Mouse (Mus musculus) kidney, postnatal 0 days (tissue): Measurements from ENCODE around the gene Zfp36l2. TPM values are rescaled to one million over a fixed set of nuclear protein-coding genes. Genes with fewer than 3 reads are reported as not detected.
"Not testable (repeated sequence)": the region's sequence is repeated elsewhere in the genome, so short reads cannot be mapped to it uniquely, and the experiment has no call there.

ENCODE experiments used
- ATAC-seq: fragments of 200-750 bp; cut with Nextera tagmentation; replicated peaks from 2 replicates; pipeline ENCODE4 v1.8.0; 2017; ENCODE audit warnings: low read depth, moderate number of reproducible peaks, moderate TSS enrichment, moderate library complexity; ENCODE audit not compliant: low FRiP score
- DNase-seq: peaks from one replicate; pipeline ENCODE4 v3.0.0-alpha.2; 2016; ENCODE audit warnings: low spot score
- H3K27ac ChIP-seq: fragments of 300-500 bp; sonication (generic); 2 replicates; pipeline ENCODE4 v1.5.1; 2014; ENCODE audit warnings: mild to moderate bottlenecking
- H3K27me3 ChIP-seq: fragments of 300-500 bp; sonication (generic); 2 replicates; pipeline ENCODE4 v1.6.1; 2014; ENCODE audit warnings: low read length, mixed read lengths; ENCODE audit not compliant: insufficient read depth
- H3K36me3 ChIP-seq: fragments of 300-500 bp; sonication (generic); 2 replicates; pipeline ENCODE4 v1.6.1; 2014; ENCODE audit warnings: low read length, mixed read lengths; ENCODE audit not compliant: insufficient read depth
- H3K4me1 ChIP-seq: fragments of 300-500 bp; sonication (generic); replicated peaks from 2 replicates; pipeline ENCODE4 v1.6.1; 2014; ENCODE audit warnings: antibody characterized with exemption, low read length, mixed read lengths; ENCODE audit not compliant: insufficient read depth
- H3K4me2 ChIP-seq: fragments of 300-500 bp; sonication (generic); 2 replicates; pipeline ENCODE4 v1.6.1; 2014; ENCODE audit warnings: mild to moderate bottlenecking, low read length, moderate library complexity, mixed read lengths
- H3K4me3 ChIP-seq: fragments of 300-500 bp; sonication (generic); replicated peaks from 2 replicates; pipeline ENCODE4 v1.5.1; 2014; ENCODE audit warnings: low read depth, low read length
- H3K9ac ChIP-seq: fragments of 300-500 bp; sonication (generic); 2 replicates; pipeline ENCODE4 v1.6.1; 2014; ENCODE audit warnings: low read depth, low read length
- H3K9me3 ChIP-seq: fragments of 300-500 bp; sonication (generic); replicated peaks from 2 replicates; pipeline ENCODE4 v1.6.1; 2016; ENCODE audit warnings: low read length, inconsistent platforms, mixed read lengths
- CTCF ChIP-seq: IDR thresholded peaks from 2 replicates; pipeline ENCODE4 v1.5.1; 2016; ENCODE audit warnings: antibody characterized with exemption, low read depth, mild to moderate bottlenecking, moderate library complexity
- WGBS: fragments of 180-500 bp; shearing (Covaris S2); extraction: QIAGEN DNeasy Blood & Tissue Kit; methylation state at CpG from one replicate; pipeline ENCODE4 v1.1.7; 2014; 5-methylcytosine and 5-hydroxymethylcytosine counted together
- polyA plus RNA-seq: library from polyadenylated mRNA; unstranded; fragments of >200 nt; fragmentation: Nextera tagmentation; extraction: Ambion mirVana; gene quantifications from 2 replicates; pipeline ENCODE4 v1.2.1, GENCODE M21; 2015

Gene Zfp36l2
- polyA plus RNA-seq, 1 experiment from 2014 or later, result 21.3 TPM

DNA sequence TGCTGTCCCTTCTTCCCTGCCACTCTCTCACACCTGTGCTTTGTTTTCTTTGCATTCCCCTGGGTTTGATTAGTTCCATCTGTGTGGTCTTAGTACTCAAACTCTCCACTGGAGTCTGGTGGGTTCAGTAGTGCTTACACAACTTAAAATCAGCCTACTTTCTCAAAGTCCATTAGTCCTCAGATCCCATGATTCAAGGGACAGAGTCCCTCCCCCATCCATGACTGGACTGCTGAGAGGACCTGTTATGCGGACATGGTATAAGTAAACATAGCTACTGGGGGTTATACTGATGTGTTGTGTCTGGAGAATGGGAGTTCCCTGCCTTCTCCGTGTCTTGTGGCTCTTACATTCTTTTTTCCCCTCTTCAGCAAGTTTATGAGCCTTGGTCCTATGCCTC lies 40.5 kb upstream of the Zfp36l2 start:
- Histone ChIP-seq H3K36me3 (no peaks in the 10 kb centered on the region), H3K27ac (no peak overlapping the region), H3K4me1 (peaks cover 14% of the 10 kb centered on the region; the same call in 1 of the 2 replicates), H3K9ac (no peak overlapping the region), H3K4me3 (no peak overlapping the region), H3K27me3 (no peaks in the 10 kb centered on the region), H3K9me3 (no peaks in the 10 kb centered on the region), H3K4me2 (no peak overlapping the region)
- ATAC-seq, result peak; percentile 55
- no peak for DNase-seq
- WGBS, result 57% methylated on average over 2 of the region's 2 CpGs
- TF ChIP-seq CTCF, result no peak

DNA sequence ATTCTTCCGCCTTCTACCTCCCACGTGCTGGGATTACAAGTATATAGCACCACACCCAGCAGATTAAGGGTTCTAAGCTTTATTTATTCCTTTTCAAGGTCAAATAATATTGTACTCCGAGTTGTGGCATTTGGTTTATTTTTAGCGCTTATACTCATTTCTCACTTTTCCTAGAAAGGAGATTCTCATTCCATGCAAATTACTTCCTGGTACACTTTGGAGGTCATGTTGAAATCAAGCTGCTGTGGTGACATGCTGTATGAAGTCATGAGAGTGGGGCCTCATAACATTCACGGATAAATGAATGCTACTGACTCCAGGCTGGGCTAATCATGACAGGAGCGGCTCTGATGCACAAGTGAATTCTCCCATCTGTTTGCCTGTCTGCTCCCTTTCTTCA lies 38.9 kb upstream of the Zfp36l2 start:
- no peak overlapping the region for H3K9ac ChIP-seq
- no peak for TF ChIP-seq CTCF
- WGBS, result 55% methylated on average over 6 of the region's 6 CpGs
- H3K27ac ChIP-seq, result 0 out of 2 replicates have a peak overlapping the region, but pooled peaks have one; percentile 36
- ATAC-seq, result no peak
- H3K36me3 ChIP-seq, result no peaks in the 10 kb centered on the region
- peaks cover 14% of the 10 kb centered on the region; the same call in 1 of the 2 replicates for H3K4me1 ChIP-seq
- H3K27me3 ChIP-seq, result no peaks in the 10 kb centered on the region
- DNase-seq, result peak; percentile 47
- no peak overlapping the region for H3K4me3 ChIP-seq
- H3K9me3 ChIP-seq, result no peaks in the 10 kb centered on the region
- H3K4me2 ChIP-seq, result no peak overlapping the region

DNA sequence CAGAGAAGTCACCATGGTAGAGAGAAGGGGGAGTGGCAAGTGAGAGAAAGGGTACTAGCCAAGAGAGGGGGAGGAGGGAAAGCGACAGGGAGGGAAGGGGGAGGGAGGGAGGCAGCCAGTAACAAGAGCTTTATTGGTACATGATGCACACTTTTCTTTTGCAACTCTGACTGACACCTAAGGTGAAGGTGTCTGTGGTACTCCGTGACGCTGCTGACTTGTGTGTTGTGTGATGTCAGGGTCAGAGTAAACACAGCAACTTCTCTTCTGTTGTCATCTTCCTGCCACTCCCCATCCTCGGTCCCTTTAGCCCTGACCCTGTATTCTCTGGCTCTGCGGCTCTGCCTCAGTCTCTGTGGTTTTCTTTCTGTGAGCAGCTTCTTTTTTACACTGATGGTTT lies 38.5 kb upstream of the Zfp36l2 start:
- Histone ChIP-seq H3K27ac (peak overlapping the region; percentile 36; the same call in 1 of the 2 replicates), H3K27me3 (no peaks in the 10 kb centered on the region), H3K9ac (no peak overlapping the region), H3K4me1 (peaks cover 14% of the 10 kb centered on the region; the same call in 1 of the 2 replicates), H3K4me2 (no peak overlapping the region), H3K9me3 (no peaks in the 10 kb centered on the region), H3K36me3 (peaks cover 4% of the 10 kb centered on the region; the same call in 1 of the 2 replicates), H3K4me3 (no peak overlapping the region)
- TF ChIP-seq CTCF, result no peak
- ATAC-seq (no peak), DNase-seq (no peak)
- 49% methylated on average over 5 of the region's 5 CpGs for WGBS

DNA sequence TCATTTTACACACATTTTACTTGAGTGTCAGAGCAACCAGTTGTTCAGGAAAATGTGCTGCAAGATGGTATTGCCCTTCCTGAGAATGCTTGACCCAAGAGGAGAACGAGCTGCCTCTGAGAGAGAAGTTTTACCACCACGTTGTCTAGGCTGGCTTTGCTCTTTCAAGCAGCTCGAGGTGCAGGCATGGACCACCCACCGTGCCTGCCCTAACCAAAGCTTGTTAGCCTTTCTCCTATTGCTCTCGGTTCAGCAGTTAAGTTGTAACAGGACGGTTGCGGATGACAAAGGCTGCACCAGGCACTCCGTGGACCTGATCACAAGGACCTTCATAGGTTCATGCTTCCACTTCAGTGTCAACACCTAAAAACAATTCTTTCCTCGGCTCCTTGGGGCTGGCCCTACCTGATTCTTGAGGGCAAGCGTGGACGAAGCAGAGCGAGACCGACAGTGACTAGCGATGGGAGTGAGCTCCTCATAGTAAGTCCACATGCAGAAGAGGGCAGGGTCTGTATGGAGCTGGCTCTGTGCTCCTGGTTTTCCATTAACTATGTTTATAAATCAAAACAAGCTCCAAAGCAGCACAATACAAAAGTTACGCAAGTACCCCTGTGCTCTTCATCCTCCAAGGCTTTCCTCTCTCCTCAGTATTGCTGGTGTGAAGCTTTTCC lies 36.6 kb upstream of the Zfp36l2 start:
- H3K36me3 ChIP-seq, result peaks cover 9% of the 10 kb centered on the region; the same call in 1 of the 2 replicates
- H3K9ac ChIP-seq, result no peak overlapping the region
- H3K27me3 ChIP-seq, result no peaks in the 10 kb centered on the region
- H3K4me1 ChIP-seq, result peaks cover 14% of the 10 kb centered on the region; the same call in 1 of the 2 replicates
- no peak for TF ChIP-seq CTCF
- peak overlapping the region; percentile 57; the same call in 1 of the 2 replicates for H3K27ac ChIP-seq
- ATAC-seq (peak; percentile 53), DNase-seq (peak; percentile 28)
- H3K4me3 ChIP-seq, result no peak overlapping the region
- no peaks in the 10 kb centered on the region for H3K9me3 ChIP-seq
- WGBS, result 44% methylated on average over 15 of the region's 15 CpGs
- H3K4me2 ChIP-seq, result no peak overlapping the region

DNA sequence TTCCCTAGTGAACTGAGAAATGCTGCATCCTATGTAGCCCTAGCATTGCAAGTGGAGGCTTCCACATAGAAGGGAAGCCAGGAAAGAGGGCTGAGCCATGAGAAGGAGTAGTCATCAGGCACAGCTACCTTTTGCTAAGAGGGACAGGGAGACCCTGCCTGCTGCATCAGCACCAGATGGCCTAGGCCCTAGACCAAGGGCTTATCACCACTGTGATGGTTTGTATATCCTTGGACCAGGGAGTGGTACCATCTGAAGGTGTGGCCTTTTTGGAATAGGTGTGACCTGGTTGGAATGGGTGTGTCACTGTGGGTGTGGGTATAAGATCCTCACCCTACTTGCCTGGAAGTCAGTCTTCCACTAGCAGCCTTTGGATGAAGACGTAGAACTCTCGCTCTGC lies 31.1 kb upstream of the Zfp36l2 start:
- H3K27me3 ChIP-seq, H3K9ac ChIP-seq, DNase-seq, H3K36me3 ChIP-seq, H3K4me2 ChIP-seq, H3K4me3 ChIP-seq, ATAC-seq, H3K9me3 ChIP-seq, H3K27ac ChIP-seq: not testable (repeated sequence)
- 0 out of 2 replicates have a peak, but pooled peaks cover 13% of the 10 kb centered on the region for H3K4me1 ChIP-seq
- 100% methylated on average over 2 of the region's 2 CpGs for WGBS

DNA sequence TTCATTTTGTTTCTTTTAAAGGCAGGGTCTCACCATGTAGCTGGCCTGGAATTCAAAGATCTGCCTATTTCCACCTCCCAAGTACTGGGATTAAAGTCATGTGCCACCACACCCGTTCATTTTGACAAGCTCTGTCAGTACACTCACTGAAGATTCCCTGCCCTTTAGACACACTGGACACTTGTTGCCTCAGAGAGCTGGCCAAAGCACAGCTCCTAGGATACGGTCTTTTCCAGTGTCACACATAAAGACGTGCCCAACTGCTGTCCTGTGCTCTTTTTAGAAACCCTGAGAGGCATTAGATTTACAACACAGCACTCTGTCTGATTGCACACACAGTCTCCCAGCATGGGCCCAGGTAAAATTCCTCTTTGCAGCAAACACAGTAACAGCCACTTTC lies 29.9 kb upstream of the Zfp36l2 start:
- peaks cover 9% of the 10 kb centered on the region; the same call in 1 of the 2 replicates for H3K36me3 ChIP-seq
- DNase-seq (no peak), ATAC-seq (no peak)
- TF ChIP-seq CTCF, result no peak
- H3K9ac ChIP-seq, result no peak overlapping the region
- no peaks in the 10 kb centered on the region for H3K9me3 ChIP-seq
- 46% methylated on average over 3 of the region's 3 CpGs for WGBS
- no peak overlapping the region for H3K4me3 ChIP-seq
- no peak overlapping the region for H3K4me2 ChIP-seq
- no peak overlapping the region for H3K27ac ChIP-seq
- 0 out of 2 replicates have a peak, but pooled peaks cover 7% of the 10 kb centered on the region for H3K4me1 ChIP-seq
- no peaks in the 10 kb centered on the region for H3K27me3 ChIP-seq
